Mouse (Mus musculus) cerebellum, adult 9-11 months (tissue): ENCODE measurements around the gene Engase.

ENCODE experiments used
- DNase-seq: peaks from one replicate; pipeline ENCODE4 v3.0.0; 2022

Engase gene

DNA sequence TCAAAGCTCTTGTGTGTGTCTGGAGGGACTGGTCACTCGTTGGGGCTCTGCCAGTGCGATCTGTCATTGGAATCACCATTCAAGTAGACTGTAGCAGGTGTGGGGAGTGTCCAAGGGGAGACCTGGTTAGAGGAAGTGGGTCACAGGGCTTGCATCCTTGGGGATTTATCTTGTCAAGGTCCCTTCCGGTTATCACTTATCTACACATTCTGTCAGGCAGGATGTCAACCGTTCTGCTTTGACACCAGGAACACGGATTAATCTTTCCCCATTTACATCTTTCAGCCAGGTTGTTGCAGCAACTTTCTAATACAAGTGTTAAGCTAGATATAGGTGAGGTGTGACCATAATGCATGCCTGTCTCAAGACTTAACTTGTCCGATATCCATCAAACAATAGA is 20.8 kb upstream of the Engase start:
- DNase-seq = no peak

DNA sequence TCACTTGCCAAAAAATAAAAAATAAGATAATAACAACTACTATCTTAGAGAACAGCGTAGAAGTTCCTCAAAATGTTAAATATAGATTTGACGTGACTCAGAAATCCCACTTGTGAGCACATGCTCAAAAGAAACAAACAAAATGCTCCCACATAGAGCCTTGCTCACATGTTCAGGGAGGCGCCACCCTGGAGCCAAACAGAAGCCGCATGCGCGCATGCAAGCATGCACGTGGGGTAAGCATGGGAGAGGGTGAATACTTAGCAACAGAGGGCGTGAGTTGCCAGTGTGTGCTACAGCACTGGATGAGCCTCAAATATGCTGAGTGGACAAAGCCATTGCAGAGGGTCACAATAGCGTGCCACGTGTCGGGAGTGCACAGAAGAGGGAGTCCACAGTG is 19.7 kb upstream of the Engase start:
- no peak for DNase-seq

DNA sequence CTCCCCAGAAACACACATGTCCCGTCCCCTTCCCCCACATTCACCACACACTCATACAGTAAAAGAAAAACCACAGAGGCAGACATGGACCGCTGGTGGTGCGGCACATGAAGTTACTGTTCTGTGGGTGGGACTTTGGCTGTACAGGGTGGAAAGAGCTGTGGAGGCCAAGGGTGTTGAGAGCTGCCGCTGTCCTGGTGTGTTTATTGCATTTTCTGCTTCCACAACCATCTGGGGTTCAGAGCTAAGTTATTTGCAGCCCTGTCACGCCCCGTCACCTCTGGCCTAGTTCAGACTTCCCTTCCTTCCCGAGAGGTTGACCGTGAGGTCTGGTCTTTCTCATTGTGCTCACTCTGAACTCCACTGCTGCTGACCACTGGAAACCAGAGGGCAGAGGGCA is 17.6 kb upstream of the Engase start:
- no peak for DNase-seq

DNA sequence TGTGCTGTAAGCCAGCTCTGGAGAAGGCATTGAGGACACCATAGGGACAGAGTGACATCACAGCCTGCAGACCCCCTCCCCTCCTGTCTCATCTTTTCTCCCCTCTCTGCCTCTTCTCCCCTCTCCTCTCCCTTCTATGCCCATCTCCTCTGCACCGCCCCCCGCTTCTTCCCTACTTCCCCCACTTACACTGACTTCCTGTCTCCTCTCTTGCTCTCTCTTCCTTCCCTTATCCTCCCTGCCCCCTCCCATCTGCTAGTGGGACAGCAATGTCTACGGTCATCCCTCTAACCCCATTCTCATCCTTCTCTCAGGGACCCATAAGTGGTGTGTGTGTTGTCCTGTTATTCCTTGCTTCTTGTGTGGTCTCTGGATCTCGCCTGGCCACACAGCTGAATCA is 17.1 kb upstream of the Engase start:
- DNase-seq = no peak

DNA sequence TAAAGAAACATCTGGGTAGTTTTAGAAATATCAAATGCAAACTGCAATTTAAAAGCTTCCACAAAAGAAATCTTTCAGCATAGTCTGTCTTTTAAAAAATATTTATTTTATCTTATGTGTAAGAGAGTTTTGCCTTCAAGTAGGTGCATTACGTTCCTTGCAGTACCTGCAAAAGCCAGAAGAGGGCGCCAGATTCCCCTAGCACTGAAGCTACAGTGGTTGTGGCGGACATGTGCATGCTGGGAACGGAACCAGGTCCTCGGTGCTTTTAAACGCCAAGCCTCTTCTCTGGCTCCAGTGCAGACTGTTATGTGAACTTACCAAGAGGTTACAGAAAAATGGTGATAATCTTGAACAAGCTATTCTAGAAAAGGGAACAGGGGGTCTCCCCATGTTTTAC is 16.3 kb upstream of the Engase start:
- no peak for DNase-seq

DNA sequence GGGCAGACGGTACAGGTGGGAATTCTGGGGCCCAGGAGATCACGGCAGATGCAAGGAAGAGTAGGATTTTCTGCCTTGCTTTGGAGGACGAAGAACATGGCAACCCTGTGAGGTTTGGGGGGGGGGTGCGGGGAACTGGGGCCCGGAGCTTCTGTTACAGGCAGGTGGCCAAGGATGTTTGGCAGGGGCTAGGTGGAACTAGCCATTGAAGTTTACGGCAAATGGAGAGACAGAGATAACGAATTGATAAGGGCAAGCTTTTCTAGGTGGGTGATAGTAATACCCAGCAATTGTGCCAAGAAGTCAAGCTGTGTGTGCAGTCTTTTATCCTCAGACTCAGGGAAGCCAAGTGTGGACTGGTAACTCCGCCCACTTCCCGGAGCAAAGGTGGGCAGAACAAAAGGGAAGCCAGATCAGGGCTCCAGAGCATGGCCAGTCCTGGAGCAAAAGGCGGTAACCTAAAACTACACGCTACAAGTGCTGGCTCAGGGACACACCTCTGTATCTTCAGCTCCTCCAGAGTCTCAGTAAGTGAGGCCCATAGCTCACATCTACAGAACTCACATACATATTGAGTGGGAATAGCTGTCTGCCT is 9.1 kb upstream of the Engase start:
- DNase-seq = no peak

DNA sequence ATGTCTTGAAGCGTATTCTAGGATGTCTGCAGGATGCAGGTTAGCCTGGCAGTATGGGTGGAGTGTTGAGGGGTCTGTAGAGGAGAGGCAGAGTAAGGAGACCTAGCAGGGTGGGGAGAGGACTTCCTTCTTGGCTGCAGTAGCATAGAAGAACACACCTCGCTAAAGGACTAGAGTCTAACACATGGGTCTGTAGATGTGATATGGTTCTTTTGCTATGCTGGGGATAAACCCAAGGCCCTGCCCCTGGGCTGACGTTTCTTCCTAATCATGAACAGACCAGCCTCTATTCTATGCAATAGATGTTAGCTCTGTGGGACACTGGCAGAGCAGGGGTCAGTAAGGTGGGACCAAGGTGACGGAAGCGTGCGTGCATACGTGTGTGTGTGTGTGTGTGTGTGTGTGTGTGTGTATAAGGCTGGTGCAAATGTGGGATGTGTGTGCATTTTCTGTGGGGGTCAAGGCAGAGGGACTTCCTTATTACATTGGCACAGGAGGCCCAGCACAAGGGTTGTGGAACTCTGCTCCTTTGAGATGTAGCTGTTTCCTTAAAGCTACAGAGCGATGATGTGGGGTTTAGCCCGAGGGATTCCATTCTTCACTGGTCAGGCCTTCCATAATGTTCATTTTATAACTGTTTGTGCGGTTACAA is 7.0 kb upstream of the Engase start:
- DNase-seq = no peak

DNA sequence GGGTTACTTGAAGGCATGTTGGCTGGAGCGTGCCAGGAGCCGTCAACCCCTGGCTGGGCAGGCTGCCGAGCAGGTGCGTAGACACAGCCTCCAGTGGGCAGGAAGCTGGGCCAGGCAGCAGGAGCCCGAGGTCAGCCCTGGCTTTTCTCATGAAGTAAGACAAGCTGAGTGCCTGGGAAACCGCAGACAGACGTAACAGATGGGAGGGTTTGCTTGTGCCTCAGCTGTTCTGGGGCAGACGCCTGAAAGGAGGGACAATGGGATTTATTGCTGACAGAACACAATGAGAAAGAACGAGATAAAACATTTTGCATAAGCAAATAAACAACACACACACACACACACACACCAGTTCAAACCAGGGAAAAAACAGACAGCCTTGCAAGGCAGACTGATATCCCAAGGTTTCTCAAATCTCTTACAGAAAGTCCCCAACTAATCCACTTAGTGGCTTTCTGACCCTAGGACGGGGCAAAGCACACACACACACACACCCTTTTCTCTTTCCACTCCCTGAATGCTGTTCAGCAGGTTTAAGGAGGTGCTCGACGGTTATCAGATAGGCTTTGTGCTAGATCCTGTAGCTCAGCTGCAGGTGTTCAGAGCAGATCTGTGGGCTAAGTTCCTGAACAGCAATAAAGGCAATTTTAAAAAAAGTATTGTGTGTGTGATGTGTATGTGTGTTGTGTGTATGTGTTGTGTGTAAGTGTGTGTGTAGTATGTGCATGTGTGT is 6.2 kb upstream of the Engase start:
- DNase-seq = no peak

DNA sequence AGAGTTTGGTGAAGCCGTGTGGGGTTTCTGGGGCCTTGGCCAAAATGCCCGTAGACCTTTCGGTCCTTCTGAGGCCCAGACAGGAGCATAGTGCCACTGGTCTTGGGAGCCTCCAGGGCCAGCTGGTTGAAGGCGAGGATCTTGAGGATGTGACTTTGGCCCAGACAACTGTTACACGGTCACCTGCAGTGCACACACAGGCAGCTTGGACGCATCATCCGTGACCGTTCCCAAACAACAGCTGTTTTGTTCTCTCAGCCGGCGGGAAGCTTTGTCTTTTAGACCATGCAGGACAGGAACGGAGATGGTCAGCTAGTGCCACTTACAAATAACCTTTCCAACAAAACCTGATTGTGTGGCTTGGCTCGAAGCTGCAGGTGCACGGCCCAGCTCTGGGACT is 5.0 kb upstream of the Engase start:
- no peak for DNase-seq

DNA sequence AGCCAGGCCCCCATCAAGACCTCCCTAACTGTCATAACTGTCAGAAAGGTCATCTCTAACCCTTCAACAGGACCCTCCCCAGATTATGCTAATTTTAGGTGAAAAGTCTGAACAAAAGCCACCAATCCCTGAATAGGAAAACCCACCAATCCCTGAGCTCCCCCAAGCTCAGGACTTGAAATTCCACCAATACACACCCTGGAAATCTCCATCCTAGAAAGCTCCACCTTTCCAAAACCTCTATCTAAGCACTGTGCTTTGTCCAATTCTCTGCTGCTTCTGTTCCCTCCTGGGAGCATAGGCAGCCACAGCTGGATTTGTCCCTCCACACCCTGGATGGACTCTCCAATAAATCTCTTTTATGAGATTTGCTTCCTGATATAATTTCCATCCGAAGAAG is 3.5 kb upstream of the Engase start:
- DNase-seq = no peak

DNA sequence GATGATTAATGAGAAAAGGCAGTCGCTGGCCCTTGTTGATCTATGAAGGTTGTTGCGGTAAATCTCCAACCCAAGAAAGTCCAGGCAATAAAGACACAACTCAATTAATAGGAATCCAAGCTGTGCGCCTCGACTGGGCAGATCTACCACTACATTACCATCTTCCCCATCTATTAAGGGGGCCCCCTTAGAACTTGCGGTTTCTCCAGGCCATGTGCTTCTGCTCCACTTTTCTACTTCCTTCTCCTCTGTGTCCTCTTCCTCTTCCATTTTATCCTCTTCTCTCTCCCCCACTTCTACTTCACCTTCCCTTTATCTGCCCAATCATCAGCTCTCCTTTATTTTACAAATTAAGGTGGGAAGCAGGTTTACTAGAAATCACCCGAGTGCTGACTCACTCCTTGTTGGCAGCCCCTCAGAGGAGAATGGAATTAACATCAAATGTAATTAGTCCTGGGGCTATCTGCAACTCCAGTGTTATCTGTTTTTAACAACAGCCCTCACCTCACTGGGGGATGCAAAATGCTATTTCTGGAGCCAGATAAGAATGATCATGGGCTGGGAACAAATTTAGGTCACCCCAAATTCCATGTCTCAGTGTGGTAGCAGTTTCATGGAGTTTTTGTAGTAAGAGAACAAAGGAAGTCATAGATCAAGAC is 2.7 kb upstream of the Engase start:
- no peak for DNase-seq

DNA sequence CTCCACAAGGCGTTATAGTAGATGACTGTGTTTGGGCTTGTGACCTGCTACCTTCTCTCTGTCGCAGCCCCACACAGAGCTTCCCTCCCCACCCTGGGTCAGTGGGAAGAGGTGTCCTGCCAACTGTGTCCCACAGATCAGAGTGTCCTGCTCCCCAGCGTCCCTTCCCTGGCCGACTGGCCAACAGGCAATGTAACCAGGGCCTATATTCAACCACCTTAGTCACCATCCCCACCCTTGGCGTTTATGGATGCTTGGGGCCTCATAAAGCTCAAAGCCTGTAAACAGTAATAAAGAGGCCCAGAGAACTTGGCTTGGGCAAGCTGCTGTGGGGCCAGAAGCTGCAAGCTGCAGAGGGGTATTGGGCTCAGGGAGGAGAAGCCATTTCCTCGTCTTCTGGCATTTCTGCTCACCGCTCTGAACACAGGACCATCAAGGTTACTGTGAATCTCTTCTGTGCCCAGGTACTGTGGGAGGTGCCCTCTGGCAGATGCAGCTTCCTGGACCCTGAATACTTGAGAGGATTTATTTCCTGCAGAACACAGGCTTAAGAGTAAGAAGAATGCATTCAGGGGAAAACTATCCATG is 1.0 kb upstream of the Engase start:
- DNase-seq = no peak

DNA sequence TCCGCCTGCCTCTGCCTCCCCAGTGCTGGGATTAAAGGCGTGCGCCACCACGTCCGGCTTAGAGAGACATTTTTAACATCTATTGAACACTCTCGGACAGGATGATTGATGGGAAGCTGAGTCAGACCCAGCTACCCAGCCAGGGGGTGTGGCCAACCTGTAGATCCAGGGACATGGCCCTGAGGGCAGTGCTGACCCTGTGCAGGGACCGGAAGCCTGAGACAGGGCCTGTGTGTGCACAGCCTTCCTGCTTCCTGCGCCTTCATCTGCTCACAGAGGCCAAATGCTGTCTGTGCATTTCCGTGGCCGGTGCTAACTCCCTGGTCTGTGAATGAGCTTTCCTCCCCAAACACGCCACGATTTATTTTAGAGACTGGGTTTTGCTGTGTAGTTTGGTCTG is 3.1 kb downstream of the Engase start:
- no peak for DNase-seq

DNA sequence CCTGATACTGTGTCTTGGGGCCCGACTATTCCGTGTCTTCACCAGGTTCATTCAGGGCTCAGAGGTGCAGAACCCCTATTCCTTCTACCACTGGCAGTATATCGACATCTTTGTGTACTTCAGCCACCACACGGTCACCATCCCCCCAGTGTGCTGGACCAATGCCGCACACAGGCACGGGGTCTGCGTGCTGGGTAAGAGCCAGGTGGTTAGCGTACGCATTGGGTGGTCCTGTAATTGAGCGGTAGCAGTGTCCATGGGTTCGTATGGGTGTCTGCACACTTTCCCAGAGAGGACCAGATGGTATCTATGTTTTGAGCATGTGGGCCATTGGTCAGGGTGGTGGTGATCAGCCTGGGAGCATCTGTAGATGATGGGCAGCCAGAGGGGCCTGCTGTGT is 4.6 kb downstream of the Engase start:
- no peak for DNase-seq

DNA sequence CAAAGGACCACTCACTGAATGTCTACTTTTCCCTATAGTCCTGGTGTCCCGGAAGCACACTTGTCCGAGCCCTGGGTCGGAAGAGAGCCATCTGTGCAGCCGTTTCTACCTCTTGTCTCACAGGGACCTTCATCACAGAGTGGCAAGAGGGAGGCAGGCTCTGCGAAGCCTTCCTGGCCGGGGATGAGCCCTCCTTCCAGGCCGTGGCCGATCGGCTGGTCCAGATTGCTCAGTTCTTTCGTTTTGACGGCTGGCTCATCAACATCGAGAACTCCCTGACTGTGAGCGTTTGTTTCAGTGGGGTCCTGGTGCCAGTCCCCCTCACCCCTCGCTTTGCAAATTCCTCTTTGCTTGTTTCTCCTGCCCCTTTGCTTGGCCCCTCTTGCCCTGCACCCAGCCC is 5.1 kb downstream of the Engase start:
- no peak for DNase-seq

DNA sequence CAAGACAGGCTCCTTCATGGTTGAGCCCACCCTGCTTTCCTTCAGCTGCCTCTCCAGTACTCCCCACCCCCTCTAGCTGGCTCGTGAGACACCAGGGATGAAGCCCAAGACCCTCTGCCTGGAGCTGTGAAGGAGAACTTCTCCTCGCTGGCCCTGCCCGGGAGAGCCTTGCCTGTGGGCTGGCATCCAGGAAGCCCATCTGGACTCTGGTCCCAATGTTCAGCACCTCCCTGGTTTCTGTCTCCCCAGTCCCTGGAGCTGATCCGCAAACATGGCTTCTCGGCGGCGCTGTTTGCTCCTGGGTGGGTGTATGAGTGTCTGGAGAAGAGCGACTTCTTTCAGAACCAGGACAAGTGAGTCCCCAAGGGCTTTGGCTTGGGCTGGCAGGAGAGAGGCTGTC is 7.5 kb downstream of the Engase start:
- DNase-seq = peak; percentile 71

DNA sequence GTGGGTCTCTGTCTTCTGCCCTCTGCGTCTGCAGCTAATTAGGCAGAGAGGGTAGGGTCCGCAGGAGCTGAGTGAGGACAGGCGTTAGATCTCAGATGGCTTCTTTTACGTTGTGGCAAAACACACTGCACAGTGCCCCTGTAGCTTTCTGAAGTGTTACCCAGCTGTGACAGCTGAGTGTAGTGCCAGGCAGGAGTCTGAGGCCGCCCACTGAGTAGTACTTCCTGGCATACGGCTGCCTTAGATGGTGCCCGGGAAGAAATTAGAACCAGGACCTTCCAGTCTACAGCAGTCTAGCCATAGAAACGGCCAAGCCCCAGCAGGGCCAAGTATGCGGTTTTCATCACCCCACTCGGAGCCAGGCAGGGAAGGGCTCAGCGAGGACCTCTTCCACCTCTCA is 8.7 kb downstream of the Engase start:
- DNase-seq = no peak

DNA sequence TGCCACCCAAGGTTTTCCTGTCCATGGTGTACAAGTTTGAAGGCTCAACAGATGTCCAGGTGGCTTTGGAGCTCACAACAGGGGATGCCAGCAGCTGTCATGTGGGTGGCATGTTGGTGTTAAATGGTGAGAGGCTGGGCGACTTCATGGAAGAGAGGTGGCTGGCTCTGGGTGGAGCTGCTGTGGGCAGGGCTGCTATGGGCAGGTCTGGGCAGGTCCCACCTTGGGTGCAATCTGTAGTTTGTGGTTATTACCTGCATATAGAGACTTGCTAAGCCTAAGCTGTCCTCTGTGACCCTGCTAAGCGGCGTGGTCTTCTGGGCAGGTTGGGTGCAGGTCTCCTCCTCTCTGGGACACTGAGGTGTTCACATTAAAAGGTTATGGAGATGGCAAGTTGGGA is 9.2 kb downstream of the Engase start:
- no peak for DNase-seq

DNA sequence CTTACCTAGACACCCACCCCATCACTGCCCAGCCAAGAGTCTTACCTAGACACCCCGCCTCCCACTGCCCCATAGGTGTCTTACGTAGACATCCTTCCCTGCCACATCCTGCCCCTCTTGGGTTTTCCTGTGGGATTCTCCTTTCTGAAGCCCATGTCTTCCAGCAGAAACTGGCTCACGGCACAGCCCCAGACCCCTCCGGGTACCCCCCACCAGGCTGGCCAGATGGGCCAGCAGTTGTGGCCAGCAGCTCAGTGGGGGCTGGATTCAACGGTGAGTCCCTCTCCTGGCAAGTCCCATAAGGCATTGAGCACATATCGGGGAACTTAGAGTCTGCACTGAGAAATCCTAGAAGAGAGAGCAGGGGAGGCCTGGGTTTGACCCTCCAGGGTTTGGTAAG is 9.7 kb downstream of the Engase start:
- DNase-seq = peak; percentile 37

DNA sequence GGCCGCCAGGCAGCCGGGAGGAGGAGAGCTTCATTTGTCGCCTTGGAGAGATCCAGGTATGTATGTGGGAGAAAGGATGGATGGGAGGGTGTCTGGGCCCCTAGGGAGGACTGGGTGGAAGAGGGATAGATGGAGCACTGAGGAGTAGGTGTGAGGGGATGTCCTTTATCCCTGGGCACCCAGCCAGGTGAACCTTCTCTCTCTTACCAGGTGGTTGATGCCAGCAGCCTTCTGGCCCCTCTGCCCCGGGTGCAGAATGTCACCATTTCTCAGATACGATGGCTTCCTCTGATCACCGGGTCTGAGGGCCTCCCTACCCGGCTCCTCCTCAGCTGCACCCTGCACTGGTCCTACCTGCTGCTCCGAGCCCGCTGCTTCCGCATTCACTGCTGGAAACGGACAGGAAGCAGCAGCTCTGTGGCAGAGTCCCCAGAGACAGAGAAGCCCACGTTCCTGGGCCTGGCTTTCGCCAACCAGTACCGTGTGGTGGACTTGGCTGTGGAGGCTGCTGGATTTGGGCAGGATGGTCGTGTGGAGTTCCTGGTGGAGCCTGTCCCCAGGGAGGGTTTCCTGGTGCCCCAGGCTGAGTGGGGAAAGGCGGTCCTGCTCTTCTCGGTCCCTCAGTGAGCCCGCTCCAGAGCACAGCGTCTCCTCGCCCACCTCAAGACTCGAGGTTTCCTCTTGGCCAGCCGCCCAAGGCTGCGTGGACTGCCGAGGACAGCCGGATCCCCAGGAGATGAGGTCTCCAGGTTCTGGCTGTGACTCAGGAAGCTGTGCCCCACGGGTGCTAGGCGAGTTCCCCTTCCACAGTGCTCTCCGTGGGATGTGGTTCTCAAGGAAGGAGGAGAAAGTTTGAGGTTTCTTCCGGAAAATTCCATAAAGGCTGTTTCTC is 10.5 kb downstream of the Engase start:
- DNase-seq = peak; percentile 53

DNA sequence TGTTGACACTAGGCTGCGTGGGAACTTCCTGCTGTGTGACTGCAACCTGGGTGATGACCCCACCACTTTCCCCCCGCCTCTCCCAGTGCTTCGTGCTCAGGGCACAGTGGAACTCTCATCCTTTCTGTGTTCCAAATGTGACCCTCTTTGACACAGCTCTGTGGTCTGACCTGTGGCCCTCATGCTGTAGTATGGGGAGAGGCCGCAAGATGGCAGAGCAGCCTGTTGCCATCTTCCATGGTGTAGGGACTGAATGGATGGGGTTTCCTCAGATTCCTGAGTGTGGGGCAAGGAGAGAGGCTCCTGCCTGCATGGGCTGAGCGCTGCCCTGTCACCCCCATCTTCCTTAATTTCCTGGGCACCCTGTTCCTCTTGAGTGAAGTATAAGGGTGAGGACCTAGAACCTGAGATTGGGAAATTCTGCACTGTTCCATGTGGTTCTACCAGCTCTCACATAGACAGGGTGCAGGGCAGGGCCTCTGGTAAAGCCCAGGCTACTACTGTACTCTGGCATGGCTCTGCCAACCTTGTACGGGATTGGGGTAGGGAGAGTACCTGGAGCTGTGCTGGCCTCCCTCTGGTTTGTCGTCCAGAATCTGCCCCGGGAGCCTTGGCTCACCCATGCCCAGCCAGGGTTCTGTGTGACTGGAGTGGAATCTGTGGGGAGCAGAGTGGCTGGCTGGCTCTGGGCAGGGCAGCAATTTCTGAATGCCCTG is 11.7 kb downstream of the Engase start:
- DNase-seq = peak; percentile 53

DNA sequence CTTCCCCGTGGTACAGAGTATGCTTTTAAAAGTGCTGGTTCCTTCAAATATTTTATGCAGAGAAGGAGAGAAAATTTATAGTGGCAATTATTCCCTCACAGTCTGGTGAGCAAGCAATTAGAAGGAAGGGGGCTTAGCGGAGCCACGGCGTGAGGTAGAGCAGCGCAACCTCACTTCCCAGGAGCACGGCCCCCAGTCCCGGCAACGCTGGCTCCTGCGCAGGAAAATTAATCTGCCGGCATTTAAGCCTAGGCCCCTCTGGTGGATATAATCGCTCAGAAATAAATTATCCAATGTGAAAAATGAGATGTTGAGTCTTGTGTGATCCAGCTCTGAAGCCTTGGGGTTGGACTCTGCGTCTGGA is 12.3 kb downstream of the Engase start:
- no peak for DNase-seq
